Mouse (Mus musculus): ENCODE results near the gene Ebf1. TPM values are rescaled to one million over a fixed set of nuclear protein-coding genes. Genes with fewer than 3 reads are reported as not detected.

The Ebf1 gene
- polyA plus RNA-seq, 1 experiment from 2014 or later, result 26.9 TPM

DNA sequence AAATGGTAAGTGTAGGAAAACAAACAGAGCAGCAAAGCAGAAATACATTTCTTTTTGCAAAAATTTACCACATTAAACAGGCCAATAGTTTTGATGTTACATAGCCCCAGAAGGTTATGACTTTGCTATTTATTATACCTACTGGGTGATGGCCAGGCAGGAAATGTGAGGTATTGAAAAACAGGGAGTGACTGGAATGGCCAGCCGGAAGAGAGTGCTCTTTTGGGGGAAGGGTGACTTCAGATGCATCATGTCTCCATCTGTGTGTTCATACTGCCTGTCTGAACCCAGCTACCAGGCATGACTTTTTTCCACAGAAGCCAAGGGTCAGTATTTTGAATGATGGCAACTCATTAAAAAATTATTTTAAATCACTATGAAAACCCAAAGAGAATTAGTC is 84.7 kb downstream of the Ebf1 start:
- ATAC-seq (ENCODE audit: low FRiP score, low TSS enrichment), result no peak
- Histone ChIP-seq H3K27me3 (ENCODE audit: control insufficient read depth, insufficient read depth, low read length) (no peaks in the 10 kb centered on the region), H3K36me3 (ENCODE audit: control insufficient read depth, insufficient read depth, low read length) (no peaks in the 10 kb centered on the region), H3K4me1 (ENCODE audit: control insufficient read depth, insufficient read depth, low read length) (peaks cover 15% of the 10 kb centered on the region; the same call in 1 of the 2 replicates), H3K9ac (ENCODE audit: low read depth, low read length) (no peak overlapping the region), H3K27ac (ENCODE audit: low read depth, low read length) (no peak overlapping the region; the same call in 1 of the 2 replicates), H3K4me2 (replicated peaks; ENCODE audit: low read depth, low read length) (no peak overlapping the region), H3K4me3 (ENCODE audit: low read length) (no peak overlapping the region), H3K9me3 (ENCODE audit: control insufficient read depth, low read length) (no peaks in the 10 kb centered on the region)
- 30% methylated on average over 1 of the region's 1 CpGs for WGBS

DNA sequence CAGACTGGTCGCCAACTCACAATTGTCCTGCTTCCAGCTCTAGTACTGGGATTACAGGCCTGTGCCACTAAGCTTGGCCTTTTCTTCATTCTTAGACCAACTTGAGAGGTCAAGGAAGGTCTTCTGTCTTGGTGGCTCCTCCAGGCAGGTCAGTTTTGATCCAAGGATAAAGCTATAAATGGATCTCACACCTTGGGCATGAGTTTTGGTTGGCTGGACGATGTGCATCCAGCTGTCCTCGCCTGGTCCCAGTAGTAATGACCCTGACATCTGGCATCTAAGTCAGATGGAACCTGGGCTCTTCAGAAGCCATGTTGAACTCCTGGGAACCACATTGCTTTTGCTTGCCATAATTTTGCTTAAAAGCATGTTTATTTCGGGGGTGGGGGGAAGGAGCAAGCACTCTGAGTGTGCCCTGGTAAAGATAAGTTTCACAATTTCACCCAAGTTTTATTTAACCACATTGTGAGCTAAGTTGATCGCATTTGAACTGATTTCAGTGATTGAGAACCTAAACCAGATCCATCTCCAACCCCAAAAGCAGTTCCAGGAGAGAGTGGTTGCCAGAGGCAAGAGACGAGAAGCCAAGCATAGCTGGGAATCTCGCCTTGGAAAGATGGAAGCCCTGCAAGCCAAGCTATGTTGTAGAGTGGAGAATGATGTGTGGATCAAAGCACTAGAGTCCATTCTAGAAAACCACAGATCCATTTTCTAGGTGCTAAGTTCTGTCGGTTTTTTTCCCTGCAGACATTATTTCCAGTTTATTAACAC is 85.8 kb downstream of the Ebf1 start:
- no peak overlapping the region for H3K4me3 ChIP-seq (ENCODE audit: low read length)
- H3K9ac ChIP-seq (ENCODE audit: low read depth, low read length), result no peak overlapping the region
- H3K4me1 ChIP-seq (ENCODE audit: control insufficient read depth, insufficient read depth, low read length), result peaks cover 19% of the 10 kb centered on the region
- H3K4me2 ChIP-seq (replicated peaks; ENCODE audit: low read depth, low read length), result no peak overlapping the region
- no peaks in the 10 kb centered on the region for H3K27me3 ChIP-seq (ENCODE audit: control insufficient read depth, insufficient read depth, low read length)
- no peaks in the 10 kb centered on the region for H3K36me3 ChIP-seq (ENCODE audit: control insufficient read depth, insufficient read depth, low read length)
- no peak overlapping the region for H3K27ac ChIP-seq (ENCODE audit: low read depth, low read length)
- ATAC-seq (ENCODE audit: low FRiP score, low TSS enrichment), result no peak
- H3K9me3 ChIP-seq (ENCODE audit: control insufficient read depth, low read length), result no peaks in the 10 kb centered on the region
- 90% methylated on average over 8 of the region's 8 CpGs for WGBS

DNA sequence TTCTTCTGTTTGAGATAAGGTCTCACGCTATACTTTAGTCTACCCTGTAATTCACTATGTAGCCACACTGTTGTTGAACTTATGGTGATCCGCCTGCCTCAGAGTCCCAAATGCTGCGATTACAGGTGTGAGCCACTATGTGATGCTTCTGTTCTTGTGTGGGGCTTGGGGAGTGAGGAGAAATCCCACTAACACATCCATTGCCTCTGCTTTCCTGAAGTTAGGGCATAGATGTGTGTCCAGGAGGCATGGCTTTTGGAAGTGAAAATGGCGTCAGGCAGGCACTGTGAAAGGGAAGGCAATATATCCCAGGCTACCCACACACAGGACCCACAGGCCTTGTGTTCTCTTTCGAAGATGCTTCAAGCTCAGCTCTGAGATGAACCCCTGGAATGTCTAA is 86.8 kb downstream of the Ebf1 start:
- 95% methylated on average over 5 of the region's 5 CpGs for WGBS
- no peaks in the 10 kb centered on the region for H3K36me3 ChIP-seq (ENCODE audit: control insufficient read depth, insufficient read depth, low read length)
- no peaks in the 10 kb centered on the region for H3K27me3 ChIP-seq (ENCODE audit: control insufficient read depth, insufficient read depth, low read length)
- ATAC-seq (ENCODE audit: low FRiP score, low TSS enrichment), result no peak
- no peaks in the 10 kb centered on the region for H3K9me3 ChIP-seq (ENCODE audit: control insufficient read depth, low read length)
- peaks cover 21% of the 10 kb centered on the region for H3K4me1 ChIP-seq (ENCODE audit: control insufficient read depth, insufficient read depth, low read length)
- no peak overlapping the region for H3K4me2 ChIP-seq (replicated peaks; ENCODE audit: low read depth, low read length)
- H3K4me3 ChIP-seq (ENCODE audit: low read length), result no peak overlapping the region
- no peak overlapping the region for H3K9ac ChIP-seq (ENCODE audit: low read depth, low read length)
- no peak overlapping the region for H3K27ac ChIP-seq (ENCODE audit: low read depth, low read length)

GRCm38 (mm10) chr11:44705811-44706210 is 88.7 kb downstream of the Ebf1 start:
- Histone ChIP-seq H3K27ac (ENCODE audit: low read depth, low read length) (no peak overlapping the region), H3K36me3 (ENCODE audit: control insufficient read depth, insufficient read depth, low read length) (no peaks in the 10 kb centered on the region), H3K9me3 (ENCODE audit: control insufficient read depth, low read length) (no peaks in the 10 kb centered on the region), H3K4me3 (ENCODE audit: low read length) (no peak overlapping the region), H3K9ac (ENCODE audit: low read depth, low read length) (no peak overlapping the region), H3K27me3 (ENCODE audit: control insufficient read depth, insufficient read depth, low read length) (no peaks in the 10 kb centered on the region), H3K4me2 (replicated peaks; ENCODE audit: low read depth, low read length) (no peak overlapping the region), H3K4me1 (ENCODE audit: control insufficient read depth, insufficient read depth, low read length) (peaks cover 21% of the 10 kb centered on the region)
- 69% methylated on average over 1 of the region's 1 CpGs for WGBS
- no peak for ATAC-seq (ENCODE audit: low FRiP score, low TSS enrichment)

DNA sequence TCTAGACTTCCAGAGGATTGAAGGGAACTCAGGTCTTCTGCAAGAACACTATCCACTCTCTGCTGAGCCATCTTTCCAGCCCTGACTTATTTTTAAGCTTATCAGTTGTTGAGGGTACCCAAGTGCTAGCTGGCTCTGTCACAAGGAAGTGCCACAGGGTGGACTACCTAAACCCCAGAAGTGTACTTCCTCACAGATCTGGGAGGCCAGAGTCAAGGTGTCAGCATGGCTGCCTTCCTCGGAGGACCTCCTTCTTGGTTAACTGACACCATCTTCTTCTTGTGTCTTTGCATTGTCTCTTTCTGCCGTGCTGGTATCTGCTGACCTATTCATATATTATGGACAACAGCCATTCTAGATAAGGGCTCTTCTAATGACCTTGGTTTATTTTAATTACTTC is 89.3 kb downstream of the Ebf1 start:
- WGBS, result 70% methylated on average over 2 of the region's 2 CpGs
- H3K4me3 ChIP-seq (ENCODE audit: low read length), result no peak overlapping the region
- no peak overlapping the region for H3K27ac ChIP-seq (ENCODE audit: low read depth, low read length)
- H3K9ac ChIP-seq (ENCODE audit: low read depth, low read length), result no peak overlapping the region
- H3K36me3 ChIP-seq (ENCODE audit: control insufficient read depth, insufficient read depth, low read length), result no peaks in the 10 kb centered on the region
- H3K4me2 ChIP-seq (replicated peaks; ENCODE audit: low read depth, low read length), result no peak overlapping the region
- H3K4me1 ChIP-seq (ENCODE audit: control insufficient read depth, insufficient read depth, low read length), result peaks cover 16% of the 10 kb centered on the region
- H3K27me3 ChIP-seq (ENCODE audit: control insufficient read depth, insufficient read depth, low read length), result no peaks in the 10 kb centered on the region
- ATAC-seq (ENCODE audit: low FRiP score, low TSS enrichment), result no peak
- no peaks in the 10 kb centered on the region for H3K9me3 ChIP-seq (ENCODE audit: control insufficient read depth, low read length)

DNA sequence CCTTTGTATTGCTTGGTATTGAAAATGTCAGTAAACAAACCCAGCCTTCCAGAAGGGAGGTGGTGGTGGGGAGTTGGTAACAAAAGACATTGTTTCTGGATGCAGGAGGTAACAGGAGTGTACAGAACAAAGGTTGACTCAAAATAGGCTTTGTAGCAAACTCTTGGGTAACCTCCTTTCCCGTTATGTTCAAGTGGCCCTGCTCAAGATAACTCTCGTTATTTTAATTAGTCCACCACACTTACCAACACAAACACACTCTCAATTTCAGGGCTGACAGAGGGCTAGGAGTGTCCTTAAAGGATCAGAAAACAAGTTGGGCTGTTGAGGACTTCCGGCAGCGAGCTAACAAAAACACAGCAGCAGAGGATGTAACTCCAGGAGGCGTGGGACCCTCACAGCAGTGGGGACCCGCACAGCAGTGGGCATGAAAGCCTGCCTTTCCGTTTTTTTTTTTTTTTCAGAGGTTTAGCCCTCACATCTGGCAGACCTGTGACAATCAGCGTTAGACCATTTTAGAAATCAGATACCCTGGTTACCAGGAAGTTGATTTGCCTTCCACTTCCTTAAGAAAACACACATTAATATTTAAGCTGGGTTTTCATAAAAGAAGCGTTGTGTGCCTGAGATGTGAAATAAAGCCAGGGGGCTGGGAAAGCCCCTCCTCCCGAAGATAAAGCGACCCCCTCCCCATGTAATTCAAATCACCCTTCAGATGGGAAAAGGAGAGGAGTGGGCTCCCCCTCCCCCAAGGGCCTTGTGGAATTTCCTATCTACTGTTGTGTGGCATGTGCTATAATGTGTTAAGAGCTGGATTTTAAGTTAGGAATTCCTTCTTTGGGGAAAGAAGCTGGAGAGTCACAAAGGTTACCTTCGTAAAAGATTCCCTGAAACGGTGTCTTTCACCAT is 90.5 kb downstream of the Ebf1 start:
- Histone ChIP-seq H3K9ac (ENCODE audit: low read depth, low read length) (peak overlapping the region; percentile 12; the same call in 1 of the 2 replicates), H3K9me3 (ENCODE audit: control insufficient read depth, low read length) (no peaks in the 10 kb centered on the region), H3K36me3 (ENCODE audit: control insufficient read depth, insufficient read depth, low read length) (no peaks in the 10 kb centered on the region), H3K4me3 (ENCODE audit: low read length) (no peak overlapping the region; the same call in 1 of the 2 replicates), H3K27me3 (ENCODE audit: control insufficient read depth, insufficient read depth, low read length) (no peaks in the 10 kb centered on the region), H3K4me1 (ENCODE audit: control insufficient read depth, insufficient read depth, low read length) (peaks cover 12% of the 10 kb centered on the region), H3K4me2 (replicated peaks; ENCODE audit: low read depth, low read length) (peak overlapping the region; percentile 22; the same call in 1 of the 2 replicates), H3K27ac (ENCODE audit: low read depth, low read length) (peak overlapping the region; percentile 82)
- WGBS, result 7% methylated on average over 13 of the region's 13 CpGs
- ATAC-seq (ENCODE audit: low FRiP score, low TSS enrichment), result peak; percentile 81

DNA sequence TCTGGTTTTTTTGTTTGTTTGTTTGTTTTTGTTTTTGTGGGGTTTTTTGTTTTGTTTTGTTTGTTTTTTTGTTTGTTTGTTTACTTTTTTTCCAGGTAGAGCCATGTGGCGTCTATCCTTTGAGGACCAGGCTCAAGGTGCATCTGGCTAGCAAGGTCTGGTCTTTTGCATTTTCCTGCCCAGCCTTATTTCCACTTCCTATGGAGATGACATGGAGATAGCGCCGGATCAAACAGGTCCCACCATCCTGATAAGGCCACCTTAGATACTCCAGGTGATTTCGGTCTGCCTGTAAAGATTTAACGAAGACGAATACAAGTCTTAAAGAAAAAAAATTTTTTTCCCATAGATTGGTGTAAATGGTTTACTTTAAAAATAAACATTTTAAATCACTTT is 91.2 kb downstream of the Ebf1 start:
- 74% methylated on average over 6 of the region's 6 CpGs for WGBS
- H3K9me3 ChIP-seq (ENCODE audit: control insufficient read depth, low read length), result no peaks in the 10 kb centered on the region
- no peaks in the 10 kb centered on the region for H3K27me3 ChIP-seq (ENCODE audit: control insufficient read depth, insufficient read depth, low read length)
- H3K27ac ChIP-seq (ENCODE audit: low read depth, low read length), result no peak overlapping the region; the same call in 1 of the 2 replicates
- no peaks in the 10 kb centered on the region for H3K36me3 ChIP-seq (ENCODE audit: control insufficient read depth, insufficient read depth, low read length)
- no peak overlapping the region for H3K4me3 ChIP-seq (ENCODE audit: low read length)
- no peak overlapping the region for H3K4me2 ChIP-seq (replicated peaks; ENCODE audit: low read depth, low read length)
- ATAC-seq (ENCODE audit: low FRiP score, low TSS enrichment), result no peak
- peaks cover 12% of the 10 kb centered on the region for H3K4me1 ChIP-seq (ENCODE audit: control insufficient read depth, insufficient read depth, low read length)
- H3K9ac ChIP-seq (ENCODE audit: low read depth, low read length), result no peak overlapping the region

DNA sequence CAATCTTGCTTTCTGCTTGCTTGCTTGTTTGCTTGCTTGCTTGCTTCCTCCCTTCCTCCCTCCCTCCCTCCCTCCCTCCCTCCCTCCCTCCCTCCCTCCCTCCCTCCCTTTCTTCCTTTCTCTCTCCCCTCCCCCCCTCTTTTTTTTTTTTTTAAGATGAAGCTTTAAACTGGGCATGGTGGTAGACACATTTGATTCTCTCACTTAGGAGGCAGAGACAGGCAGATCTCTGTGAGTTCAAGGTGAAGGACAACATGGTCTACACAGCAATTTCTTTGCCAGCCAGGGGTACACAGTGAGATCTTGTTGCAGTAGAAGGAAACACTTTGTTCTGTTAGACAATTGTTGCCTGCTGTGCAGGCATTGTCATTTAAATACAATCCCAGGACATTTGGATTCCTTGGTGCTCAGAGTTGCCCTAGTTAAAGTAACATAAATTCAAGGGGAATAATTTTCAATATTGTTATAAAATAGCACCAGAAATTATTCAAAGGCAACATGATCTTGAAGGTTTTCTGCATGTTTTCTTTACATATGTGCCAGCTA is 92.0 kb downstream of the Ebf1 start:
- Histone ChIP-seq H3K27ac (ENCODE audit: low read depth, low read length) (no peak overlapping the region), H3K27me3 (ENCODE audit: control insufficient read depth, insufficient read depth, low read length) (no peaks in the 10 kb centered on the region), H3K4me1 (ENCODE audit: control insufficient read depth, insufficient read depth, low read length) (peaks cover 12% of the 10 kb centered on the region), H3K9ac (ENCODE audit: low read depth, low read length) (no peak overlapping the region), H3K36me3 (ENCODE audit: control insufficient read depth, insufficient read depth, low read length) (no peaks in the 10 kb centered on the region), H3K9me3 (ENCODE audit: control insufficient read depth, low read length) (no peaks in the 10 kb centered on the region), H3K4me2 (replicated peaks; ENCODE audit: low read depth, low read length) (no peak overlapping the region), H3K4me3 (ENCODE audit: low read length) (no peak overlapping the region)
- ATAC-seq (ENCODE audit: low FRiP score, low TSS enrichment), result no peak
